Mouse (Mus musculus) megakaryocyte-erythroid progenitor cell, adult 5-6 weeks (primary cell): ENCODE measurements at regions not wholly inside any gene's neighbourhood (a gene's known extent, or its start where the extent isn't known, plus 50 kb on each side); places are given as distances from the start of the nearest gene placed in this dataset.

Source experiments
- ATAC-seq: replicated peaks from 2 replicates; pipeline ENCODE4 v1.8.0; 2016; ENCODE audit warnings: mild to moderate bottlenecking, inconsistent platforms; ENCODE audit not compliant: severe bottlenecking, poor library complexity, low FRiP score, low TSS enrichment

DNA sequence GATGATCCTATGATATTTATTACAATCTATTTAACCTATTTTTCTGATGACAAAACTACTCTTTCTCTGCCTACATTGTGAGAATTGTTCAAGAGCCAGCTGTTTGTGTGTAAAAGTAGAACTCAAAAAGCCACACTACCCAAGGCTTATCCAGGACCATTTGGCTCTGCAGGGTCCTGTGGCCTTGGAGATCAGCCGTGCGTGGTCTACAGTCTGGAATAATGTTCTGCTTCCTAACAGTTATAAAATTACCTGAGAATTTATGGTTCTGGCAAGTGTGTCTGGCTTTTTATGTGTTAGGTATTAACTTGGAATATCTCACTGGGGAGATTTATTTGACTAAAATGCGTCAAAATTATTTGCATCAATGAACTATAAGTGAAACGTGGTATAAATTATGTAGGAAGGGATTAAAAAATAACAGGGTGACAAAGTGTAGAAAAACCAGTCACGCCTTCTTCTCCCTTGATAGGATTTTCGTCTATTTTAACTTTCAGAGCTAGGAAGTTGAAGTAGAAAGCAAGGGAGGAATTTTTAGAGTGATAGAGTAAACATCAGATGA lies 1789.0 kb upstream of the Gm7489 start:
- ATAC-seq = no peak

DNA sequence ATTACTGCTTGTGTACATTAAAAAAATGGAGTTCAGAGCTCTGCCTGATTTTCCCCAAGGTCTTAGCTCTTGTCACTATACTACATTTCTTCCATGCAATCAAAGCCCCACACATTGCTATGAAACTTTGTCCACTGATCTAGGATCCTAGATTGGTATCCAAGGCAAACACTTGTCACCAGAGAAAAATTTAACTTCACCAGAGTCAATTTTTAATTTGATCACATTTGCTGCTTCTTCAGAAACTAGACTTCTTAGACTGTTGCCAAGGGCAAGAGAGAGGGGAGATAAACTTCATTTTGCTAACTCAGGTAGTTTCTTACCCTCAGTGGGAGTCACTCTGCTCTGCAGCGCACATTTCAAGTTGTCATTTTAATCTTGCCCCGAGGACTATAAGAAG lies 1775.9 kb upstream of the Gm7489 start:
- no peak for ATAC-seq

DNA sequence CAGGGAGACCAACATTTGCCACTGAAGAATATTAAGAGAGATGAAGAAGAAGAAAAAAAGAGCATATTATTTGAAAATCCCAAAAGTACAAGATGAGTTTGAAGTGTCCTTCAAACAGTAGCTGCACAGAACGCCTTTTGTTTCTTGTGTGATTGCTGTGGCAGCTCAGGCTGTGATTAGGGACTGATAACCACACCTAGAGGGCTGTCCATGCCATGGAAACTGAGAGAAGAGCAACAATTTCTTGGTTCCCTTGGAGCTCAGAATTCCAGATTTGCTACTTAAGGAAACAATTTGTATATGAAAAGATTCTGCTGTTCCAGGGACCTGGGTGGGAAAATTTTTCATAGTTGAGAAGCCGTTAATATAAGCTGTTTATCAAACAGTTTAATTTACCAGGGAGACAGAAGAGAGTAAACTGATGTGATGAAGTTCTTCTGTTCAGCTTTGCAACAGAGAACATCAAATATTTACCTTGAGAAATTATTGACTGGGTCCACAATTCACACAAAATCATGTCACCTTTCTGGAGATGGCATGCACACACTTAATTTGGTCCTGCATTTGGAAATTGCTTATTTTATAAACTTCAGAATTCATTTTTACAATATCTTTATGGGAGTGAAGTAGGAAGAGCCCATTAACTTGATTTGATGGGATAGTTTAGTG lies 1770.2 kb upstream of the Gm7489 start:
- no peak for ATAC-seq

DNA sequence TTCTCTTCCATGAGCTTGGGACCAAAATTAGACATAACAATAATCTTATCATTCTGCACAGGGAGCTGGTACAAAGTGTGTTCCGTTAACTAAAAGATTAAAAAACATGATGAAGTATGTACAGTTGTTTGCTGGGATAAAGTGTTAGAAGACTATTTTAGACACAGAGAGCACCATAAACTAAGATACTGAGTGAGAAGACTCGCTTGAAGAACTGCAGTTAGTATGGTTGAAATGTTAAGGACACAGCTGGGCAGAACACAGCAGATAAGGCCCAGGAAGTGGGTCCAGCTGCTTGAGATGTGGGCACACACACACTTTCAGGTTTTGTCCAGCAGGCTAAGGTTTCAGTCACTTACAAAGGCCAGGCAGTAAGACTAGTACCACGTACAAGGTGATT lies 1748.0 kb upstream of the Gm7489 start:
- ATAC-seq = peak; percentile 55

DNA sequence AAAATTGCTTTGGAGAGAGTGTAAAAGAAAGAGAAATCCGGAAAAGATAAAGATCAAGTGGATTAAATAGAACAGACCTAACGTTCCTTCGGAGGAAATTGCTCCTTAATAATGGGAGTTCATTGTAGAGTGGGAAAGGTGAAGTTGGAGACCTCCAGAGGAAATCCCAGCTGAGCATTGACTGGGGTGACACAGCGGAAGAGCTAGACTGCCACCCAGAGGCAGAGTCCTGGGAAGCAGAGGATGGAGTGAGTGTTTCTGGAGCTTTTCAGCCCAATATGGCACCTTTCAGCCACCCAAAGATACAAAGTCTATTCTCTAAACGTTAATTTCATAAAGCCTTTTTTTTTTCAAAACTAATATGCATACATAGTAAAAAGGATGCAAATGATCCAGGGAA lies 1731.3 kb upstream of the Gm7489 start:
- 0 out of 2 replicates have a peak, but pooled peaks have one; percentile 47 for ATAC-seq

DNA sequence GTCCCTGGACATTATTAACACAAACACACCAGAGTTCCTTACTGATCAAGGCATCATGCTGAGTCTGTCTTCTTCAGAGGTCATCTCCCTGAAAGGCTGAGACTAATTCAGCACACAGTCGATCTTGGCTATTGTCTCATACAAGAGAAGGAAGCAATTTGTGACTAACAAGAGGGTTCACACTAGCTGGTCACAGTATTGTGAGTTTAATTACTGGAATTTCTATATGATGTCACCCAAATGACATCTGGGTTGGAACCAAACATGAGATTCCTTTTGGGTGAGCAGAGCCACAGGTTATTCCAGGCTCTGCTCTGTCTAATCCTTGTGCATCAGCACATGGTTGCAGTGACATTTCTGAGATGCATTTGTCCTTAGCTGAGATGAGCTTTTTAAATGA lies 1728.9 kb upstream of the Gm7489 start:
- no peak for ATAC-seq

DNA sequence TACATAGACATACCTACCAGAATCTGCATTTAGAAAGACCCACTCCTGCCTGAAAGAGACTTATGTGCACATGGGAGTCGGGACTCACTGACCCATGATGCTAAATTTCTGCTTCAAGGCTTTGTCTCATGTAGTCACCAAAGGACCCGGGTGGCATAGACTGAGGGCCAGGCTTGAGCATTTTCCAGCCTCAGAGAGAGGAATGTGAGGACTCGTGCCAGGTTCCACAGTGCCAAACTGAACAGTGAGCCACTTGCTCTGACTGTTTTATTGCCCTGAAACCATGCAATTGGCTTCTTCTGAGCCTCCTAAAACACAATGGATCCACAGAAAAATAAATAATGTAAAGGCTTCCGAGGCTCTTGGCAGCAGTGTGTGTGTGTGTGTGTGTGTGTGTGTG lies 1727.9 kb upstream of the Gm7489 start:
- no peak for ATAC-seq

DNA sequence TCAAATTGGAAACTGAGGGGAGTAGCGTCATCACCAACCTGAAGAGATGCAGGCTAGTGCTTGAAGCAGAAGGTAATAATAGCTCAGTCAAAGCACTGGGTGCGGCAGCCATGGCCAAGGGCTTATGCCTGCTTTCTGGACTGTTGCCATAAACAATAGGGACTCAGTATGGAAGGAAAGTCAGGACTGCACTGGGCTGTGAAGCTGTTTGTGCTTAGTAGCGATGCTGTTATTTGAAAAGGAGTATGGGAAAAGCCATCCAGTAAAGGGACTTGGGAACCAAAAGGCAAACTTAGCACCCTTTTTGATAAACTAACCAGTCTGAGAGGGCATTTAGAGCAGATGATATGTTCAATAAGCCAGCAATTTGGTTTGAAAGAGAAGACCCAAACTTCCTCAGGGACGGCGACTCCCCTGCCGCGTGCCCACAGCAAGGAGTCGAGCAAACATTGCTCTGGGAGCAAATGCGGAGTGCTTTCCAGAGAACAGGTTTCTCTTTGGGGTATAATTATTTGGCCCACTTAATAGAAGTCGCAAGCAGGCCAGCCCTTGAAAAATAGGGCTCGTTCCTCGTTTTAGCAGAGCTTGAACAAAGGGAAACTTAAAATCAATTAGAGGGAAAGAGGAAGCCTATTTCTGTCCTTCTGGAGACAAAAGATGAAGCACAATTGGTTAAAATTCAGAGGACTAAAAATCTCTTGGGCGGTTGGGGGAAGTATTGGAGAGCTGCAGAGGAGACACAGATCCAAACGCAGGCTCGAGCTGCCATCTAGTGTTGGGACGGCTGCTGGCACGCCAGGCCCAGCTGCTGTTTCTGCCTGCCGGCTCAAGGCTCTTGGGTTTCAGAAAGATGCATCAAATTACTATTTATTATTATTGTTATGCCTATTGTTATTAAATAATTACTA lies 1724.3 kb upstream of the Gm7489 start:
- peak; percentile 98 for ATAC-seq

DNA sequence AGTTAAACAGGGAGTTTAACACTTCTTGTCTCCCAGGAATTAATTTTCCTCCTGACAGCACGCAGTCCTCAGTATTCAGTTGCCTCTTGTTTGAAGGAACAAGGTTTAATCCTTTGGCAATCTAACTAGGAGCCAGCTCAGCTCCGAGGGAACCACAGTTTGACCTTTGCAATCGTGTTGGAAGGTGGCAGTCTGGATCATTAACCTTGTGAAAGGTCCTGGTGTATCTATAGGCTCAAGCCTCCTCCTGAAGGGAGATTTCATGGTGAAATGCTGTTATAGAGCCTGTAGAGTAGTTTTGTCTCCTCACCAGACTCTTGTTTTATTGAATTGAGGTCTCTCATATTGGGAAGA lies 1723.6 kb upstream of the Gm7489 start:
- ATAC-seq = no peak

DNA sequence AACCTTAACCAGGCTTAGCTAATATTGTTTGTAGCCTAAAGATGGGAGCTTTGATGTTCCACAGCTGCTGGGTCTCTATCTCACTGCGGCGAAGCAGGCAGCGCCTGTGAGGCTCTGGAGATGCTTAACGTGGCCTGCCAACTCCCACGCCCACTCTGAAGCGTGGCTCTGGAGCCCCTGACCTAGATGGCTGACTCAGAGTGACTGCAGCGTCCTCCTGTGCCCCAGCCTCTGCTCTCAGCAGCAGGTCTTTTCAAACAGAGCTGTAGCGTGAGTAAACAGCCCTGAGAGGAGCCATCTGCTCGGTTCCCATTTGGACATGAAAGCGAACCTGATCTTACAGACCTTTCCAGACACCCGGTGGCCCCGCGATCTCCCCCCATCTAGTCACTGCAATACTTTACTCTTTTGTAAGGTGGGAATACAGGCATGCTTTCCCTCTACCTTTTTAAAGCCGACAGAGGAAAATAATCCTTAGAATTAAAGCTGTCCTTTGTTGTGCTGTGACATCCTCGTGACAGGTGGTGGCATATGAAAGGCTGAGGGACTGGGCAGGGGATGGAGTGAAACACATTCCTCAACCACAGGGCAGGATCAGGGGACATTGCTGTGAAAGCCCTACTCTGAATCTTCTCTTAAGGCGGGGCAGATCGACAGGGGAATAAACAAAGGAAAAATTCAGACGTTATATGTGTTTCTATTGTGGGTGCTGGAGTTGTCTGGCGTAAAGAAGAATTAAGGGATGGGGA lies 1723.0 kb upstream of the Gm7489 start:
- ATAC-seq = no peak

DNA sequence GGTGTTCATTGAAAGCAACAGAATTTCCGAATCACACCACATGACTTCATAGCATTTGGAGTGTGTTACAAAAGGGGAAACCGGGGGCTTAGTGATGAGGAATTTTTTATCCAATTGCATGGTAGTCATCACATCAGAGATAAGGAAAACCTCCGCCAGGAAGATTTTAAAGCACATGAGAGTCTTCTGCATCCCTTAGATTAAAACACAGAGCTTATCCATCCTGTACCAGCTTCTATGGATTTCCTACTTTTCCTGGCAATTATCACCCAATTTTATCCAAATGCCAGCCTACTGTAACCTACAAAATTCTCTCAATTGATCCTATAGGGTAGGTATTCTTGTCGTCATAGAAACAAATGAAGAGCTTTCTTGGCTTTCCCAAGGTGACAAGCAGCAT lies 1718.6 kb upstream of the Gm7489 start:
- peak; percentile 17; the same call in 1 of the 2 replicates for ATAC-seq

DNA sequence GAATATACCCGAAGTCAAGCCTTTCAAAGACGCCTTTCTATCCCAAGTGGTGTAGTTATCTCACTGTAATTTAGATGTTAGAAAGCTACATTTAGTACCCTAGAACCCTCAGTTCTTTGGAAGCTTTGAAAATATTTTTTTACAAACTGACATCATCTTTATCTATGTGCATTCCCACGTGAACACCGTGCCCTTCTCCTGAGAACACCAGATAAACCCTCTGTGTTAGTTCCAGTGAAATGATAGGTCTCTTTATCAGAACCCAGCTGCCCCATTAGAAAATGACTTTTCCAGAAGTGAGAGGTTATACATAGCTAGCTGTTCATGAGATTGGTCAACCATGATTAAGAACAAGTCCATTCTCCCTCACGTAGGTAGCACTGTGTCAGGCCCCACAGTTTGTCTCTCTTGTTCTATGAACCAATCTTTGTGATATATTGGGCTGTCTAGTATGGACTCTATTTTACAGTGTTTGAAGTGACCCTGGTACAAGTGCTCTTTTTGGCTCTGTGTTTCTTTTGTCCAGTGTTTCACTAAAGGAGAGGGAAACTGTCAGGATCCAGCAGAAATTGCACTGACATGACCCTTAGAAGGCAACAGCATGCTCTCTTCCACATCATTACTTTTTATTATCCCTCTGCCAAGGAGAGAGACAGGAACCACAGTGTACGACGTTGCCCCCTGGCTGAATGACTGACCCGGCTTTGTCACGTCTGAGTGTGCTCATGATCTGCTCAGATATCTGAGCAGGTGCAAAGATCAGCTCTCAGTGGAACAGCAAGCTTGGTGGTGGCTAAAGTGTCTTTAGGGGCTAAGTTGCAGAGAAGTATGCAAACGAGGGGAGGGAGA lies 1717.9 kb upstream of the Gm7489 start:
- peak; percentile 94 for ATAC-seq

DNA sequence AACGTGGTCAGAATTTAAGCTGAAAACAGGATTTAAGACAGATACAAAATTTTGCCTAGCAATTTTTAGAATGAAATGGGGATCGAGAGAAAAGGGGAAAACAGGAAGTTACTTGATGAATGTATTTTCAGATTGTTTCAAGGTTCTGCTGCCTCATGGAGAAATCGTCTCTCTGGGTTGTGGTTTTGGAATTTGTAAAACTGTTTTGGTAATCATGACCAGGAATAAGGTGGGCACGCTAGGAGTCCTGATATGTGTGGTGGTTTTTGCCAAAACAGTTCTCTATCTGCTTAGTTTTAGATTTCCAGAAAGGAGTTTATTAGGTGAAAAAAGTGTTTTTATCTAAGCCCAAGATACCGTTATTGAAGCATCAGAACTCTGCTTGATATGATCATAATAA lies 1716.9 kb upstream of the Gm7489 start:
- no peak for ATAC-seq

DNA sequence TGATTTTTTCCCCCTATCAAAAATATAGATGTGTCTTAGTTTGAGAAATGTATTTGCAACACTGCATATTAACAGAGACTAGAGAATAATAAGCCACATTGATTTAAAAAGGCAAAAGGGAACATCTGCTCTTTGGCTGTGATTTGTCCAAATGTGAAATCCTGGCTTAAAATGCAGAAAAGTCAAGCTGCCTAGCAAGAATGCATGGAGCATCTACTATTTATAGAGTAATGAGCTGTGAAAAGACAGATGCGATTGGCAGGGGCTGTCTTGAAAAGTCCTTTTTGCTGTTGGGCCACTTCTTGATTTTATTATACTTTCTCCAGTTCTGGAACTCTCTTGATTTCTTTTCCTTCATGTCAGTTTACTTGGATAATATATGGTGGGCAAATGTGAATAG lies 1707.8 kb upstream of the Gm7489 start:
- no peak for ATAC-seq

DNA sequence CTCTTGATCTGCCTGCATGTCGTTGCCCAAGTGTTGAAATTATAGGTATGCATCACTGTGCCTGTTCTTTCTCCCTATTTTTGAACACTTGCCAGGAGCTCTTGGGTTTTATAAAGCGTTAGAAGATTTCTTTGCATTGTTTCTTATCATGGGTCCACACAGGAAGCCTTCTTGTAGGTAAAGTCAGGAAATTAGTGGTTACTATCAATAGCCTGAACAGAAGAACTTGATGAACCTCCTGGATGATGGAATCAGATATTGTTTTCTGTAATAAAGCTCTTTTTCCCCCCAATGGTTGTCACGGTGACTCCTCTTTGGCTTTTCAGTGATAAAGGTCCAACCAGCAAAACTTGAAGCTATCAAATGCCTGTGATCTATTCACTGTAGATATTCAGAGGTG lies 1706.0 kb upstream of the Gm7489 start:
- ATAC-seq = no peak

DNA sequence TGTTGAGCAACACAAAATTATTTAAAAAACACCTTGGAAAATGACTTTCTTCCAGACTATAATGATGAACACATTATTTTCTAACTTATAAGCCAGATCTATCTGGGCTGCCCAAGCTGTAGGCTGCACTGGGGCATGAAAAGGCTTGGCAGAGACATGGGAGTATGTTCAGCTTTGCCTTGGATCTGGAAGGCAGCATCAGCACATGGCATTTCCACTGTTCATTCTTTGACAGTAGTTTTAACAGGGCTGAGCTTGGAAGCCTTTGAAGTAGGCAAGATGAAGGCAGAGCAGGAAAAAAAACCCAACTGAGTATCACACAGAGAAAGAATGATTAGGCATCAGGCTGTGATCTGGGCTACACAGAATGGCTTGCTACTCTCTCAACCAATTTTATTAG lies 1705.3 kb upstream of the Gm7489 start:
- no peak for ATAC-seq

DNA sequence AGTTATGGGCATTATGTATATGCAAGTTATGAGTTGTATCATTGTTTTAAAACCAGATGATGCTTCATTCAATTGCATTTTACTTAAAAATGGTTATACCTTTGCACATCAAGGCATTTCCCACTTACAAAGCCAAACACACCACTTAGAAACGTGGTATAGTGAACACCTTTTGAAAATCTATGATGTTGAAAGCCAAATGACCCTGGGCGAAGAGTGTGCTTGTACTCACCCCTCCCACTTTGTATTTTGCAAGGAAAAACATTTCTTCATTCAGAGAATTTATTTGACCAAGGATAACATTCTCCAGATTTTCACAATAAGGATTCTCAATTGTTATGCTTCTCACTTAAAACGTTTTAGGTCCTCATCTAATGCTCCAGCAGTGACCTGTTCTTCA lies 1693.5 kb upstream of the Gm7489 start:
- no peak for ATAC-seq

DNA sequence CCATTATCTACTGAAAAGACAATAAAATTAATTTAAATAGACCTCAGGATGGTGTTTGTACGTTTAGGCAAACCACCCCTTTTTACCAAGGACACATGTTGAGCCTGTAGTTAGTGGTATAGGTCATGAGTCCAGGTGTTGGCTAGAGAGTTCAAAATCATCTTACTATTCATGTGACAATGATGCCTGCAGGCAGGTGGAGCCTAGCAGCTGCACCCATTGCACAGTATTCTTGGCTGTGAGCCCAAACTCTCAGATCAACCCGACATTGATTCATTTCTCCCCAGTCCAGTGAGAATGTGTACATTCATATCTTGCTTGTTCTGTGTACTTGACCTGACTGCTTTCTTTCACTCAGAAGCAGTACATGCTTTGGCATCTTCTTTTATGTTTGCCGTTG lies 1677.4 kb upstream of the Gm7489 start:
- ATAC-seq = no peak

DNA sequence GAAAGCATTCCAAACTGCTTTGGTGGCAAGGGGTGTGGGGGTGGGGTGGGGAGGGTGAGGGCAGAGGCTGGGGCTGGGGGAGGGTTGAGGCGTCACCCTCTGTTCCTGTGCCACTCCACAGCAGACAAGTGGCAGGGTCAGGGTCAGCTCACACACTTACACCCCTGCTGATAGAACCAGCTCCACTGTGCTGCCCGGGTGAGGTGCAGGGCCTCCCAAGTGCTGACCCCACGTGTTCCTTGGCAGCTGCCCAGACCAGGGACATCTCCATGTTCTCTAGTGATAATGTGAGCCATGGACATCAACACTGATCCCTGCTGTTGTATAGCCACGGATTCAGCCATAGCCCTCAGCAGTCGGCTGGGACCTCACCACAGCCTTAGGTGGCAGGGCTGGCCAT lies 1652.3 kb upstream of the Gm7489 start:
- ATAC-seq = no peak
